Mouse (Mus musculus): ENCODE data around the gene Scamp5. TPM values are rescaled to one million over a fixed set of nuclear protein-coding genes. Genes with fewer than 3 reads are reported as not detected.

Scamp5 gene
- polyA plus RNA-seq, 1 experiment from 2014 or later: 112 TPM

GRCm38 (mm10) chr9:57497236-57497635 is 29.4 kb upstream of the Scamp5 start:
- 59% methylated on average over 5 of the region's 5 CpGs for WGBS
- no peak overlapping the region for H3K27ac ChIP-seq (replicated peaks)
- no peak overlapping the region for H3K4me2 ChIP-seq
- H3K4me3 ChIP-seq (replicated peaks): no peak overlapping the region
- peaks cover 2% of the 10 kb centered on the region; the same call in 1 of the 2 replicates for H3K27me3 ChIP-seq (replicated peaks)
- H3K9me3 ChIP-seq (replicated peaks): no peaks in the 10 kb centered on the region
- no peak for ATAC-seq (ENCODE audit: low FRiP score)
- no peak overlapping the region for H3K9ac ChIP-seq (replicated peaks)
- H3K4me1 ChIP-seq: peaks cover 30% of the 10 kb centered on the region
- H3K36me3 ChIP-seq: no peaks in the 10 kb centered on the region

- H3K9ac ChIP-seq (replicated peaks): no peak overlapping the region
- no peak overlapping the region for H3K27ac ChIP-seq (replicated peaks)
- H3K4me2 ChIP-seq: no peak overlapping the region
- H3K27me3 ChIP-seq (replicated peaks): no peaks in the 10 kb centered on the region
- no peaks in the 10 kb centered on the region for H3K36me3 ChIP-seq
- ATAC-seq (ENCODE audit: low FRiP score): no peak
- H3K9me3 ChIP-seq (replicated peaks): no peaks in the 10 kb centered on the region
- H3K4me1 ChIP-seq: peaks cover 11% of the 10 kb centered on the region; the same call in 1 of the 2 replicates
- H3K4me3 ChIP-seq (replicated peaks): no peak overlapping the region
Observed at GRCm38 (mm10) chr9:57494970-57495369, 27.1 kb upstream of the Scamp5 start.

- Histone ChIP-seq H3K27ac (replicated peaks) (no peak overlapping the region), H3K4me2 (no peak overlapping the region), H3K4me1 (peaks cover 5% of the 10 kb centered on the region; the same call in 1 of the 2 replicates), H3K4me3 (replicated peaks) (no peak overlapping the region), H3K9me3 (replicated peaks) (no peaks in the 10 kb centered on the region), H3K36me3 (no peaks in the 10 kb centered on the region), H3K9ac (replicated peaks) (no peak overlapping the region), H3K27me3 (replicated peaks) (no peaks in the 10 kb centered on the region)
- ATAC-seq (ENCODE audit: low FRiP score): no peak
- 86% methylated on average over 2 of the region's 2 CpGs for whole genome bisulfite sequencing
Observed at GRCm38 (mm10) chr9:57493532-57493931, 25.7 kb upstream of the Scamp5 start.

- peaks cover 11% of the 10 kb centered on the region for H3K27me3 ChIP-seq (replicated peaks)
- WGBS: 73% methylated on average over 7 of the region's 7 CpGs
- H3K36me3 ChIP-seq: no peaks in the 10 kb centered on the region
- no peak overlapping the region for H3K4me3 ChIP-seq (replicated peaks)
- no peak overlapping the region for H3K4me2 ChIP-seq
- H3K27ac ChIP-seq (replicated peaks): no peak overlapping the region
- H3K4me1 ChIP-seq: 0 out of 2 replicates have a peak, but pooled peaks cover 4% of the 10 kb centered on the region
- no peaks in the 10 kb centered on the region for H3K9me3 ChIP-seq (replicated peaks)
- ATAC-seq (ENCODE audit: low FRiP score): no peak
- H3K9ac ChIP-seq (replicated peaks): no peak overlapping the region
Observed at GRCm38 (mm10) chr9:57487807-57488206, 19.9 kb upstream of the Scamp5 start.

GRCm38 (mm10) chr9:57485774-57486173 is 17.9 kb upstream of the Scamp5 start:
- Histone ChIP-seq H3K27ac (replicated peaks) (no peak overlapping the region), H3K4me1 (0 out of 2 replicates have a peak, but pooled peaks cover 4% of the 10 kb centered on the region), H3K36me3 (no peaks in the 10 kb centered on the region), H3K4me3 (replicated peaks) (no peak overlapping the region), H3K27me3 (replicated peaks) (peaks cover 11% of the 10 kb centered on the region), H3K9me3 (replicated peaks) (no peaks in the 10 kb centered on the region), H3K9ac (replicated peaks) (no peak overlapping the region), H3K4me2 (0 out of 2 replicates have a peak overlapping the region, but pooled peaks have one; percentile 9)
- peak; percentile 86 for ATAC-seq (ENCODE audit: low FRiP score)
- 13% methylated on average over 7 of the region's 7 CpGs for WGBS

- Histone ChIP-seq H3K4me1 (peaks cover 34% of the 10 kb centered on the region), H3K4me2 (peak overlapping the region; percentile 69; the same call in 1 of the 2 replicates), H3K9me3 (replicated peaks) (no peaks in the 10 kb centered on the region), H3K4me3 (replicated peaks) (no peak overlapping the region), H3K27me3 (replicated peaks) (no peaks in the 10 kb centered on the region), H3K36me3 (no peaks in the 10 kb centered on the region), H3K9ac (replicated peaks) (no peak overlapping the region), H3K27ac (replicated peaks) (no peak overlapping the region)
- no peak for ATAC-seq (ENCODE audit: low FRiP score)
- 60% methylated on average over 4 of the region's 4 CpGs for WGBS
Observed at GRCm38 (mm10) chr9:57468914-57469313, 1.1 kb upstream of the Scamp5 start.

GRCm38 (mm10) chr9:57467271-57467771 is 539 bp downstream of the Scamp5 start:
- 2% methylated on average over 18 of the region's 18 CpGs for WGBS
- H3K27me3 ChIP-seq (replicated peaks): no peaks in the 10 kb centered on the region
- H3K4me2 ChIP-seq: peak overlapping the region; percentile 69
- peak overlapping the region; percentile 64 for H3K4me3 ChIP-seq (replicated peaks)
- peaks cover 10% of the 10 kb centered on the region; the same call in 1 of the 2 replicates for H3K36me3 ChIP-seq
- peaks cover 38% of the 10 kb centered on the region for H3K4me1 ChIP-seq
- H3K9me3 ChIP-seq (replicated peaks): no peaks in the 10 kb centered on the region
- peak; percentile 64 for ATAC-seq (ENCODE audit: low FRiP score)
- H3K27ac ChIP-seq (replicated peaks): peak overlapping the region; percentile 89
- H3K9ac ChIP-seq (replicated peaks): peak overlapping the region; percentile 88

GRCm38 (mm10) chr9:57466101-57466500 is 1.8 kb downstream of the Scamp5 start:
- H3K4me1 ChIP-seq: peaks cover 38% of the 10 kb centered on the region
- H3K27me3 ChIP-seq (replicated peaks): no peaks in the 10 kb centered on the region
- peak overlapping the region; percentile 64 for H3K4me3 ChIP-seq (replicated peaks)
- no peak for ATAC-seq (ENCODE audit: low FRiP score)
- H3K36me3 ChIP-seq: peaks cover 17% of the 10 kb centered on the region; the same call in 1 of the 2 replicates
- peak overlapping the region; percentile 88; the same call in 1 of the 2 replicates for H3K9ac ChIP-seq (replicated peaks)
- no peaks in the 10 kb centered on the region for H3K9me3 ChIP-seq (replicated peaks)
- 82% methylated on average over 3 of the region's 3 CpGs for WGBS
- H3K27ac ChIP-seq (replicated peaks): no peak overlapping the region
- peak overlapping the region; percentile 69 for H3K4me2 ChIP-seq

- H3K27ac ChIP-seq (replicated peaks): no peak overlapping the region
- no peak overlapping the region for H3K4me3 ChIP-seq (replicated peaks)
- H3K9ac ChIP-seq (replicated peaks): no peak overlapping the region
- H3K27me3 ChIP-seq (replicated peaks): no peaks in the 10 kb centered on the region
- no peak for ATAC-seq (ENCODE audit: low FRiP score)
- H3K36me3 ChIP-seq: peaks cover 19% of the 10 kb centered on the region; the same call in 1 of the 2 replicates
- H3K4me1 ChIP-seq: peaks cover 33% of the 10 kb centered on the region
- no peaks in the 10 kb centered on the region for H3K9me3 ChIP-seq (replicated peaks)
- 86% methylated on average over 6 of the region's 6 CpGs for WGBS
- H3K4me2 ChIP-seq: no peak overlapping the region
Observed at GRCm38 (mm10) chr9:57462866-57463265, 5.0 kb downstream of the Scamp5 start.

GRCm38 (mm10) chr9:57459707-57460106 is 8.2 kb downstream of the Scamp5 start:
- ATAC-seq (ENCODE audit: low FRiP score): no peak
- H3K27ac ChIP-seq (replicated peaks): no peak overlapping the region
- H3K36me3 ChIP-seq: peaks cover 19% of the 10 kb centered on the region; the same call in 1 of the 2 replicates
- no peak overlapping the region for H3K4me2 ChIP-seq
- WGBS: 88% methylated on average over 2 of the region's 2 CpGs
- H3K27me3 ChIP-seq (replicated peaks): no peaks in the 10 kb centered on the region
- no peak overlapping the region for H3K4me3 ChIP-seq (replicated peaks)
- H3K9me3 ChIP-seq (replicated peaks): no peaks in the 10 kb centered on the region
- peaks cover 12% of the 10 kb centered on the region; the same call in 1 of the 2 replicates for H3K4me1 ChIP-seq
- H3K9ac ChIP-seq (replicated peaks): no peak overlapping the region

GRCm38 (mm10) chr9:57453516-57453915 is 14.3 kb downstream of the Scamp5 start:
- WGBS: 87% methylated on average over 4 of the region's 4 CpGs
- ATAC-seq (ENCODE audit: low FRiP score): no peak

GRCm38 (mm10) chr9:57452624-57453462 is 15.0 kb downstream of the Scamp5 start:
- H3K36me3 ChIP-seq: peaks cover 39% of the 10 kb centered on the region
- H3K9ac ChIP-seq (replicated peaks): no peak overlapping the region
- H3K4me2 ChIP-seq: no peak overlapping the region
- no peak for ATAC-seq (ENCODE audit: low FRiP score)
- 85% methylated on average over 8 of the region's 8 CpGs for WGBS
- H3K9me3 ChIP-seq (replicated peaks): no peaks in the 10 kb centered on the region
- H3K27me3 ChIP-seq (replicated peaks): no peaks in the 10 kb centered on the region
- no peak overlapping the region for H3K4me3 ChIP-seq (replicated peaks)
- no peak overlapping the region for H3K27ac ChIP-seq (replicated peaks)
- no peaks in the 10 kb centered on the region for H3K4me1 ChIP-seq

More at GRCm38 (mm10) chr9:57453516-57453915, 14.3 kb downstream of the Scamp5 start:
- Histone ChIP-seq H3K9ac (replicated peaks) (no peak overlapping the region), H3K27me3 (replicated peaks) (no peaks in the 10 kb centered on the region), H3K27ac (replicated peaks) (no peak overlapping the region), H3K36me3 (peaks cover 33% of the 10 kb centered on the region), H3K9me3 (replicated peaks) (no peaks in the 10 kb centered on the region), H3K4me2 (no peak overlapping the region), H3K4me1 (no peaks in the 10 kb centered on the region; the same call in 1 of the 2 replicates), H3K4me3 (replicated peaks) (no peak overlapping the region)

Data from neural tube, embryonic 15.5 days (tissue).